Mouse (Mus musculus): ENCODE measurements around the gene Nsun2. TPM values are rescaled to one million over a fixed set of nuclear protein-coding genes. Genes with fewer than 3 reads are reported as not detected.
"Not testable (repeated sequence)": the region's sequence is repeated elsewhere in the genome, so short reads cannot be mapped to it uniquely, and the experiment has no call there.

Nsun2 gene
- total RNA-seq, 2 experiments from 2014 or later, result 42.8 to 50.4 TPM

GRCm38 (mm10) chr13:69591338-69591737 is 57.8 kb downstream of the Nsun2 start:
- no peak for DNase-seq

- no peak for DNase-seq
Observed at GRCm38 (mm10) chr13:69592226-69592625, 58.7 kb downstream of the Nsun2 start.

- no peak for DNase-seq
Observed at GRCm38 (mm10) chr13:69593453-69593852, 59.9 kb downstream of the Nsun2 start.

GRCm38 (mm10) chr13:69594577-69595256 is 61.2 kb downstream of the Nsun2 start:
- DNase-seq, result no peak

- DNase-seq, result no peak
Observed at GRCm38 (mm10) chr13:69595911-69596310, 62.4 kb downstream of the Nsun2 start.

- no peak for DNase-seq
Observed at GRCm38 (mm10) chr13:69596515-69596914, 63.0 kb downstream of the Nsun2 start.

- DNase-seq, result no peak
Observed at GRCm38 (mm10) chr13:69598867-69599266, 65.3 kb downstream of the Nsun2 start.

GRCm38 (mm10) chr13:69600863-69601262 is 67.3 kb downstream of the Nsun2 start:
- not testable (repeated sequence) for DNase-seq

- no peak for DNase-seq
Observed at GRCm38 (mm10) chr13:69601321-69601720, 67.8 kb downstream of the Nsun2 start.

- no peak for DNase-seq
Observed at GRCm38 (mm10) chr13:69604670-69605069, 71.1 kb downstream of the Nsun2 start.

GRCm38 (mm10) chr13:69608734-69609133 is 75.2 kb downstream of the Nsun2 start:
- DNase-seq, result no peak

GRCm38 (mm10) chr13:69610751-69611397 is 77.3 kb downstream of the Nsun2 start:
- peak; percentile 53 for DNase-seq

GRCm38 (mm10) chr13:69611398-69612174 is 78.0 kb downstream of the Nsun2 start, which contains the start of gene Srd5a1:
Srd5a1 (minus strand) TSS chr13:69611442.
- peak; percentile 96 for DNase-seq

GRCm38 (mm10) chr13:69612175-69612544 is 78.6 kb downstream of the Nsun2 start:
- DNase-seq, result no peak

GRCm38 (mm10) chr13:69616716-69617115 is 83.2 kb downstream of the Nsun2 start:
- no peak for DNase-seq

- no peak for DNase-seq
Observed at GRCm38 (mm10) chr13:69623843-69624242, 90.3 kb downstream of the Nsun2 start.

GRCm38 (mm10) chr13:69624510-69624909 is 91.0 kb downstream of the Nsun2 start:
- DNase-seq, result no peak

- DNase-seq, result no peak
Observed at GRCm38 (mm10) chr13:69627941-69628340, 94.4 kb downstream of the Nsun2 start.

GRCm38 (mm10) chr13:69630576-69630975 is 97.0 kb downstream of the Nsun2 start:
- DNase-seq, result no peak

GRCm38 (mm10) chr13:69631111-69631510 is 97.6 kb downstream of the Nsun2 start:
- no peak for DNase-seq

GRCm38 (mm10) chr13:69631659-69632058 is 98.1 kb downstream of the Nsun2 start:
- no peak for DNase-seq

- no peak for DNase-seq
Observed at GRCm38 (mm10) chr13:69633551-69633950, 100.0 kb downstream of the Nsun2 start.

- DNase-seq, result no peak
Observed at GRCm38 (mm10) chr13:69633988-69634387, 100.4 kb downstream of the Nsun2 start.

Data from gastrocnemius, postnatal 10 days (tissue).